Mouse (Mus musculus): ENCODE data around the gene Tmem8. TPM values are rescaled to one million over a fixed set of nuclear protein-coding genes. Genes with fewer than 3 reads are reported as not detected.
"Not testable (repeated sequence)": the region's sequence is repeated elsewhere in the genome, so short reads cannot be mapped to it uniquely, and the experiment has no call there.

The Tmem8 gene
- total RNA-seq, 2 experiments from 2014 or later = 9.7 to 12.3 TPM

DNA sequence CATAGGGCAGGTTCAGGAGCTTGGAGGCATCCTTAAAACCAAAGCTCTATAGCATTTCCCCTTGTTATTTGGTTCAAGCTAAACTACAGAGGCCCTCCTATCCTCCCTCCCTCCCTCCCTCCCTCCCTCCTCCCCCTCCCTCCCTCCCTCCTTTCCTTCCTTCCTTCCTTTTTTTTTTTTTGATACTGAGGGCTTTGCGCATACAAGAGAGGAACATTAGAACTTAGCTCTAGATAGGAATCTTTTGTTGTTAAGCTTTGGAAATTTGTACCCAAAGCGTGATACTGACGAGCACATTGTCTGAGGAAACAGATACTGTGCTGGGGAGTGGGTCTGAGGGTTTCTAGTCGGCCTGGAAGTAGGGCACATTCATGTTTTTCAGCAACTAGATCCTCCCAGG lies 7.5 kb upstream of the Tmem8 start:
- DNase-seq (ENCODE audit: low spot score in 2 of 2) = no peak
- intact Hi-C loops (cut with DNase I) = no loop called here

DNA sequence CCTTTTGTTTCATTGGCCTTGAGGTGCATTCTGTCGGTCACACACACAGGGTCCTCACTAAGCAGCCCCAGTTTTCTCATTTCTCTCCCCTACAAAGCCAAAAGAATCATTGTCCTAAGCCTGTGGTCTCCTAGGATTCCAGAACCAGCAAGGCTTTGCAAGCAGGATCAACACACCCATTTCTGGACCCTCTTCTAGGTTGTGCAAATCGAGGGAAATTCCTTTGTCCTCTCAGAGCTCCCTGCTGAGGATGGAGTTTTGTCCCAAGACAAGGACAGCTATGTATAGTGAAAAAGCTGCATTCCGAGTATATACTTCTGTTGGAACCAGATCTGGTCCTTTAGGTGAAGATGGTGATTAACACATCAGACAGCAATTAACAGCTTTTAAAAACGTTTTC lies 2.9 kb upstream of the Tmem8 start:
- intact Hi-C loops (cut with DNase I) = no loop called here
- DNase-seq (ENCODE audit: low spot score in 2 of 2) = no peak

- intact Hi-C loops (cut with DNase I) = no loop called here
- no peak for DNase-seq (ENCODE audit: low spot score in 2 of 2)
Measured at GRCm38 (mm10) chr17:26111024-26111423, 2.1 kb upstream of the Tmem8 start.

- no peak for DNase-seq (ENCODE audit: low spot score in 2 of 2)
- intact Hi-C loops (cut with DNase I) = no loop called here
Measured at GRCm38 (mm10) chr17:26111722-26112121, 1.4 kb upstream of the Tmem8 start.

GRCm38 (mm10) chr17:26112751-26113150 lies 348 bp upstream of the Tmem8 start:
- intact Hi-C loops (cut with DNase I) = no loop called here
- no peak for DNase-seq (ENCODE audit: low spot score in 2 of 2)

DNA sequence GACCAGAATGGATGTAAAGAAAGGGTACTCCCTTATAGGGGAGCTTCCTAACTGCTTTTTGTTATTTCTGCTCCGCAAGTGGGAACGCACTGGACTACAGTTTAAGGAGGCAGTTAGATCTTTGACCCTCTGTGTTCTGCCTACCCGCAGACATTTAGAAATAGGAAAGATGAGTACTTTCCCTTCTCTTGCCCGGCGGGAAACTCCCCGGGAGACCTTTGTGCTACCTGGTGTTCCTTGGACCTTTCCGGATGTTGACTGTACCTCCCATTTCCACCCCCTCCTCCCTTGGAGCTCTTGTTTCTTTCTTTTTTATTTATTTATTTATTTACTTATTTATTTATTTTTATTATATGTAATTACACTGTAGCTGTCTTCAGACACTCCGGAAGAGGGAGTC lies 962 bp downstream of the Tmem8 start:
- intact Hi-C loops (cut with DNase I) = no loop called here
- DNase-seq (ENCODE audit: low spot score in 2 of 2) = no peak

- intact Hi-C loops (cut with DNase I); DNase-seq (ENCODE audit: low spot score in 2 of 2): not testable (repeated sequence)
Measured at GRCm38 (mm10) chr17:26114461-26114860, 1.4 kb downstream of the Tmem8 start.

DNA sequence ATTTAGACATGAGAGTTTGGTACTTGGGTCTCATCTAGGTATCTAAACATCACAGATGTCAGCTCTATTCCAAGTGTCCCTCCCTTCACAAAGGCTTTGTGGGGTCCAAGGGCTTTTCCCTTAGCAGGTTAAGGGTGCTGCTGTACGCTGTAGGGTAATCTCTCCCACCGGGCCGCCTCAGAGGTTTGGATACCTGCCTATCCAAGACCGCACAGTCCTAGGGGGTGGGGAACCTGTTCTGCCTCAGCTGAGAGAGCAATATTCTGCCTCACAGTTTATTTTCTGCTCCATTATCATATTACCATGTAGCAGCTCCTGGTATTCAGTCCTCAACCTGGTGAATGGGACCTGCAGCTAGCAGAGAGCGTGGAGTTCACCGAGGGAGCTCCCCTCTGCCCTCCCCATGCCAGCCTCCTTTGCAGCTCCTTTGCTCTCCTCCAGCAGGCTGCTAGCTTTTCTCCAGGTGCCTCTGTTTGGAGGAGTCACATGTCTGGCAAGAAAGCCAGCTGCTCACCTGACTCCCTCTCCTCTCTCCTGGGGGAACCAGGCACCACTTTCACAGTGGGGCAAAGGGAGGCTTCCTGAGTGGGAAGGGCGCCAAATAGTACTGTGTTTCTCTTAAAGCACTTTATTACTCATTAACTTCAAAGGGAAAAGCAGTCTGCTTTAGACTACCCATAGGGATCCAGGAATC lies 2.3 kb downstream of the Tmem8 start:
- intact Hi-C loops (cut with DNase I) = no loop called here
- no peak for DNase-seq (ENCODE audit: low spot score in 2 of 2)

- intact Hi-C loops (cut with DNase I) = no loop called here
- DNase-seq (ENCODE audit: low spot score in 2 of 2) = no peak
Measured at GRCm38 (mm10) chr17:26115956-26116487, 2.9 kb downstream of the Tmem8 start.

DNA sequence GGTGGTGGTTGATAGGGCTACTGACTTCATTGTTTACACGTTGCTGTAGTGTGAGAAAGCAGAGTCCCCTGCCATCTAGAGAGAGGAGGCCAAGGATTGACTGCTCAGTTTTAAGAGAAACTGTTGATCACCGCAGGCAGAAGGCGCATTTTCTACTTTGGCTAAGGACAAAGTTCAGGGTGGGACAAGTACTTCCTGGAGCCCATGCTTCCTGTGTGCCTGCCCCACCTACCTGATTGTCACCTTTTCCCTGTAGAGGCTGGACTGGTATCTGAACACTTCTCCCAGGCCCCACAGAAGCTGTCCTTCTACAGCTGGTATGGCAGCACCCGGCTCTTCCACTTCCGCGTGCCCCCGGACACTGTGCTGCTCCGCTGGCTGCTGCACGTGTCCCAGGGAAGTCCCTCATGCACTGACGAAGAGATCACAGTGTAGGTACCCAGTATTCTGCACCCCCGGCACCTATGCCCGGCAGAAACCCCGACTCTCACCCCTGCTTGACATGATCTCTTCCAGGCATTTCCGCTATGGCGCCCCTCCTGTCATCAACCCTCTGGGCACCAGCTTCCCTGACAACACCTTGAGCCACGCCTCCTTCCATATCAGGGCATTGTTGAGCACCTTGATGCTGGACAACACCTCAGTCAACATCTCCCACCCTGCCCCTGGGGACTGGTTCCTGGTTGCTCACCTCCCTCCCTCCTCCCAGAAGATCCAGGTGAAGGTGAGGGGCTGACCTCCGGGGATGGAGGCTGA lies 3.6 kb downstream of the Tmem8 start:
- DNase-seq (ENCODE audit: low spot score in 2 of 2) = no peak
- intact Hi-C loops (cut with DNase I) = no loop called here

DNA sequence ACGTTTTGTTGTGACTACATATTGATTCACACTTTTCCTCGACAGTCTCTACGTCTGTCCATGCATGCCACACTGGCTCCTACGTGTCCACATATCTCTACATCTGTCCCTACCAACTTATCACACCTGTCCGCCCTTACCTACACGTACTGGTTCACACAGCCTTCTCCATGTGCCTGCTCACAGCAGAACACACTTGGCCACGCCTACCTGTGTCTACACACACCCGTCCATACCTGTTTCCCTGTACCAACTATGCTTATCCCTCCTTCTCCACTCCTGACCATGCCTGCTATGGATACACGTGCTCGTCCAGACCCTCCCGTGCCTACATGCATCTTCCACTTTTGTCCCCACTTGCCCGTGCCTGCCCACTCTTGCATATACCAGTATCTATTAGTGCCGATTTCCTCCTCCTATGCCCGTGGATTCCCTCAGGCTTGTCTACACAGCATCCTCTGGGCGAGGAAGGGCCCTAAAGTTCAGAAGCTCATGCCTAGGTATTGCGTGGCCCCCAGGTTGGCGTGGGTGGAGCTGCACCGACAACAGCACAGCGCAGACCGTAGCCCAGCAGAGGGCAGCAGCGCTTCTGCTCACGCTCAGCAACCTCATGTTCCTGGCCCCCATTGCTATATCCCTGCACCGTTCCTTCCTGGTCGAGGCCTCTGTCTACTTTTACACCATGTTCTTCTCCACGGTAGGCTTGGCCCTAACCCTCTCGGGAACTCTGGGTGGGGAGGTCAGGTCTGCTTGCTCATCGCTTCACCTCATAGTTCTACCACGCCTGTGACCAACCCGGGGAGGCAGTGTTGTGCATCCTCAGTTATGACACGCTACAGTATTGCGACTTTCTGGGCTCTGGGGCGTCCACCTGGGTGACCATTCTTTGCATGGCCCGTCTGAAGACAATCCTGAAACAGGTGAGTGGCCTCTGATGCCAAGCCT lies 6.9 kb downstream of the Tmem8 start:
- peak; percentile 60 to 65 for DNase-seq (ENCODE audit: low spot score in 2 of 2)
- intact Hi-C loops (cut with DNase I) = no loop called here

DNA sequence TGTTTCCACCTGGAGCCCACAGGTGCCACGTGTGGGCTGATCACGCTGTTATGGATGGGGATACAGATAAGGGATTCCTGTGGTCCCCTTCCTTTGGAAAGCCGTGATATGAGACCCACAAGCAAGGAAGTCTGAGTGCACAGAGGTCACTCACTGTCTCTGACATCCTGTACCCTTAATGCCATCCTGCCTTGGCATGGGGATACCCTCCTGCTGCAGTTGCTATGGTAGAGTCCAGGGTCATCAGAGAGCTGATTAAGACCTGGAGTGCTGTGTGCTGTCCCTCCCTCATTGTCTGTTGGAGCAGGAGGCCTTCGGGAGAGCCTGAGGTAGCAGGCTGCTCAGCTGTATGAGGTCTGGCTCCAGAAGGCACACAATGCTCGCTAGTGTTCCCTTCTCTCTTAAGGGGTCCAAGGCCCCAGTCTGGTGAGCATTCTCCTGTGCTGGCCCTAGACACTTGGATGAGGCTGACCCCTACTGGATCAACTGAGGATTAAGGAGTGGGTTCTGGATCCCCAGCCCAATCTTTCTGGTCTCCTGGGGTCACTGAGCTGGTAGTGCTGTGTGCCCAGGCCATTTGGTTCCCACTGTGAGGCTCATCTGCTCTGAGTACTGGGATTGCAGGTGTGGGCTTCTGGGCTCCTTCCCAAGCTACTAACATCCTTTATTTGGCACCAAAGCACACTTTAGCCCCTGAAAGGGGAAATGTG lies 9.5 kb downstream of the Tmem8 start:
- intact Hi-C loops (cut with DNase I) = no loop called here
- DNase-seq (ENCODE audit: low spot score in 2 of 2) = no peak

DNA sequence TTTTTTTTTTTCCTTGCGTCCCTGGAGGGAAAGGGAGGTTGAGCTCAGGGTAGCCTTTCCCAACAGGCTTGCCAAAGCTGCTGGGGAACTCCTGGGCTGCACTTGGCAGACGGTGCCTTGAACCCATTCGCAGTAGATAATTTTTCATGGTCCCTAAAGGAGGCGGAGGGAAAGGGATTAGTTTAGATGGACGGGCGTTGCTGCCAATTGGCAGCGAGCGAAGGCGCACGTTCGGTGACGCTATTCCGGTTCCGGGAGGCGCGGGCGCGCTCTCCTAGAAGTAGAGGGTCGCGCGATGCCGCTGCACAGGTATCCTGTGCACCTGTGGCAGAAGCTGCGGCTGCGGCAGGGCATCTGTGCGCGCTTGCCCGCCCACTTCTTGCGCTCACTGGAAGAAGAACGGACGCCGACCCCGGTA lies 10.2 kb downstream of the Tmem8 start, which contains the start of gene Mrpl28:
Mrpl28 (plus strand) TSS at position 234 of the 418 bp plus-strand sequence.
- intact Hi-C loops (cut with DNase I) = no loop called here
- peak; percentile 94 to 95 for DNase-seq (ENCODE audit: low spot score in 2 of 2)

- intact Hi-C loops (cut with DNase I) = no loop called here
- no peak for DNase-seq (ENCODE audit: low spot score in 2 of 2)
Measured at GRCm38 (mm10) chr17:26124560-26124959, 11.5 kb downstream of the Tmem8 start.

- DNase-seq (ENCODE audit: low spot score in 2 of 2) = no peak
- intact Hi-C loops (cut with DNase I) = no loop called here
Measured at GRCm38 (mm10) chr17:26125226-26125625, 12.1 kb downstream of the Tmem8 start.

DNA sequence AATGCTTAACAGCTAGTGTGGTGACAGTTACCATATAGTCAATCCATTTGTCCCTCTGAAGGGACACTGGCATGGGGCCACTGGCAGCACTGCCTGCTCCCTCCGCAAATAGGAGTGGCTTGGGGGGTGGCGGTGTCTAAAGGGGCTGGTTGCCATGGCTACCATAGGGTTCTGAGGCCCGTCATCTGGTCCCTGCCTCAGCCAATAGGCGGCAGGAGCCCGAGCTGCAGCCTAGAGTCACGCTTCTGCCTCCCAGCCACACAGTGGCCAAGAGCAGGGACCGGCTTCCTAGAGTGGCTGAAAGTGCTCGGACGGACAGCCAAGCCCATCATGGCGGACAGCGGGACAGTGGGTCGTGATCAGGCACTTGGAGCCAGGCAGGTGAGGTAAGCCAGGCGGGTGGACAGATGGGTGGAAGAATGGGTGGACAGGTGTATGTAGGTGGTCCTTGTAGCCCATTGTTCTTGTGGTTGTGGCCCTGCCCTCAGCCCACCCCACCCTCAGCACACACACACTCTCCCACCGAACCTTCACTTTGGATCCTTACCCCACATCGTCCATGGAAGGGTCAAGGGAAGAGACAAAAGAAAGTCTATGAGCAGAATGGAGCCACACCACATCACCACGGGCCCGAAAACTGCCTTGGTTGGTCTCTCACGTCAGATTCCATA lies 18.1 kb downstream of the Tmem8 start:
- intact Hi-C loops (cut with DNase I) = no loop called here
- DNase-seq (ENCODE audit: low spot score in 2 of 2) = peak in 1 of 2 experiments; percentile 53

- intact Hi-C loops (cut with DNase I) = no loop called here
- DNase-seq (ENCODE audit: low spot score in 2 of 2) = no peak
Measured at GRCm38 (mm10) chr17:26131856-26132853, 19.1 kb downstream of the Tmem8 start.

Measured in left cerebral cortex, postnatal 14 days (tissue).